Mouse (Mus musculus) intestine, embryonic 14.5 days (tissue): ENCODE measurements around the gene Ptprm. TPM values are rescaled to one million over a fixed set of nuclear protein-coding genes. Genes with fewer than 3 reads are reported as not detected.

Source experiments
- ATAC-seq: fragments of 200-750 bp; cut with Nextera tagmentation; replicated peaks from 2 replicates; pipeline ENCODE4 v1.8.0; 2017; ENCODE audit warnings: low read depth, moderate number of reproducible peaks, moderate TSS enrichment, moderate library complexity; ENCODE audit not compliant: low FRiP score, low TSS enrichment
- DNase-seq: peaks from one replicate; pipeline ENCODE4 v3.0.0-alpha.2; 2018; ENCODE audit warnings: low spot score
- H3K27ac ChIP-seq: fragments of 300-500 bp; sonication (generic); 2 replicates; pipeline ENCODE4 v1.5.1; 2014; ENCODE audit warnings: low read depth, mild to moderate bottlenecking, control low read depth
- H3K27me3 ChIP-seq: fragments of 300-500 bp; sonication (generic); replicated peaks from 2 replicates; pipeline ENCODE4 v1.6.1; 2014; ENCODE audit warnings: low read length, control low read depth; ENCODE audit not compliant: control insufficient read depth, insufficient read depth
- H3K36me3 ChIP-seq: fragments of 300-500 bp; sonication (generic); 2 replicates; pipeline ENCODE4 v1.6.1; 2014; ENCODE audit warnings: low read length, control low read depth; ENCODE audit not compliant: control insufficient read depth, insufficient read depth
- H3K4me1 ChIP-seq: fragments of 300-500 bp; sonication (generic); replicated peaks from 2 replicates; pipeline ENCODE4 v1.6.1; 2014; ENCODE audit warnings: low read length, control low read depth, mixed read lengths; ENCODE audit not compliant: control insufficient read depth, insufficient read depth
- H3K4me2 ChIP-seq: fragments of 300-500 bp; sonication (generic); 2 replicates; pipeline ENCODE4 v1.6.1; 2014; ENCODE audit warnings: low read length
- H3K4me3 ChIP-seq: fragments of 300-500 bp; sonication (generic); 2 replicates; pipeline ENCODE4 v1.5.1; 2014; ENCODE audit warnings: low read depth, low read length, control low read depth, mixed read lengths
- H3K9ac ChIP-seq: fragments of 300-500 bp; sonication (generic); 2 replicates; pipeline ENCODE4 v1.6.1; 2014; ENCODE audit warnings: mild to moderate bottlenecking, low read length
- H3K9me3 ChIP-seq: fragments of 300-500 bp; sonication (generic); 2 replicates; pipeline ENCODE4 v1.6.1; 2016; ENCODE audit warnings: low read length, control low read depth; ENCODE audit not compliant: control insufficient read depth
- WGBS: fragments of 180-500 bp; shearing (Covaris S2); extraction: QIAGEN DNeasy Blood & Tissue Kit; methylation state at CpG from one replicate; pipeline ENCODE4 v1.1.7; 2014; 5-methylcytosine and 5-hydroxymethylcytosine counted together
- polyA plus RNA-seq: library from polyadenylated mRNA; unstranded; fragments of >200 nt; fragmentation: Nextera tagmentation; extraction: Ambion mirVana; gene quantifications from 2 replicates; pipeline ENCODE4 v1.2.1, GENCODE M21; 2014

Gene Ptprm
- polyA plus RNA-seq, 1 experiment from 2014 or later: 15.9 TPM

- H3K27ac ChIP-seq: no peak overlapping the region
- H3K4me1 ChIP-seq: 0 out of 2 replicates have a peak, but pooled peaks cover 6% of the 10 kb centered on the region
- no peak for ATAC-seq
- H3K27me3 ChIP-seq: no peaks in the 10 kb centered on the region
- H3K9ac ChIP-seq: no peak overlapping the region
- no peaks in the 10 kb centered on the region for H3K9me3 ChIP-seq
- no peak overlapping the region for H3K4me3 ChIP-seq
- DNase-seq: no peak
- no peaks in the 10 kb centered on the region for H3K36me3 ChIP-seq
- WGBS: 57% methylated on average over 5 of the region's 5 CpGs
- H3K4me2 ChIP-seq: no peak overlapping the region
These were observed 145.7 kb downstream of the Ptprm start for GRCm38 (mm10) chr17:67208600-67208999.

DNA sequence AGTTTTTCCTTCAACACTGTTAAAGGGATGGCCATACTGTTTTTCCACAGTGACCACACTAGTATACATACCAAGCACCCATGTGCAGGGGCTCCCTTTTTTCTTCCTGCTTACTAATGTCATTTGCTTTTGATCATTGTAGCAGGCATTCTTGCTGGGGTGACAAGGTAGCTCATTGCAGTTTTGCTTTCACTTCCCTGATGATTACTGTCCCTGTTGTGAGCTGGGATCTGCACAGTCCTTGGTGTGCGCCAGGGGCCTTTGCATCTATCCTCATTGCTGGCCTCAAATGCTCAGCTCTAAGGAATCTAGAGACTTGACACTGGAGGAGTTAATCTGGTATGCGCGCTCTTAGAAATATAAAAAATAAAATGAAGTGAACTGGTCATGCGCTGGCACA, 147.3 kb downstream of the Ptprm start:
- Histone ChIP-seq H3K4me2 (no peak overlapping the region), H3K27ac (no peak overlapping the region), H3K36me3 (no peaks in the 10 kb centered on the region), H3K4me1 (0 out of 2 replicates have a peak, but pooled peaks cover 6% of the 10 kb centered on the region), H3K9ac (no peak overlapping the region), H3K9me3 (no peaks in the 10 kb centered on the region), H3K4me3 (no peak overlapping the region), H3K27me3 (no peaks in the 10 kb centered on the region)
- DNase-seq: no peak
- ATAC-seq: no peak
- WGBS: 97% methylated on average over 4 of the region's 4 CpGs

- H3K4me2 ChIP-seq: no peak overlapping the region
- ATAC-seq: no peak
- no peaks in the 10 kb centered on the region for H3K9me3 ChIP-seq
- WGBS: 62% methylated on average over 7 of the region's 7 CpGs
- no peak for DNase-seq
- H3K4me3 ChIP-seq: no peak overlapping the region
- H3K27ac ChIP-seq: no peak overlapping the region
- H3K9ac ChIP-seq: no peak overlapping the region
- H3K36me3 ChIP-seq: no peaks in the 10 kb centered on the region
- no peaks in the 10 kb centered on the region for H3K27me3 ChIP-seq
- H3K4me1 ChIP-seq: no peaks in the 10 kb centered on the region
These were observed 153.1 kb downstream of the Ptprm start for GRCm38 (mm10) chr17:67201151-67201550.

DNA sequence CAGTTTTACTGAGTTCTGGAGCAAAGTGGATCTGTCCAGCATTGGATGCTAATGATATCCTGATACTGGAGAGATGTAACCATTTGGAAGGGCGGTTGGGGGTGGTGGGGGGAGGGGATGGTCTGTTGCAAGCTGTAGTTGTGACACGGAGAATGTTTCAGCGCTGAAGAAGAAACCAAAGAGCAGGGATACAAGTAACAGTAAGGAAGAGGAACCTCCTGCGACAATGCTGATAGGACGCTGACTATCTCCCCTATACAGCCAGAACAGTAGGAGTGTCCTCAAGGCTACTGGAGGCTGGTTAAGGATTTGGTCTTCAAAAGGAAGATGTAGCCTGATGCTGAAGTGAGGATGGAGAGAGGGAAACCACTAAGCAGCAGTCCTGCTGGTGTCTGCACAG, 160.5 kb downstream of the Ptprm start:
- H3K9ac ChIP-seq: no peak overlapping the region
- no peaks in the 10 kb centered on the region for H3K4me1 ChIP-seq
- H3K36me3 ChIP-seq: no peaks in the 10 kb centered on the region
- H3K27ac ChIP-seq: no peak overlapping the region
- no peak for DNase-seq
- no peaks in the 10 kb centered on the region for H3K27me3 ChIP-seq
- H3K4me3 ChIP-seq: no peak overlapping the region
- H3K9me3 ChIP-seq: no peaks in the 10 kb centered on the region
- 57% methylated on average over 5 of the region's 5 CpGs for WGBS
- no peak for ATAC-seq
- H3K4me2 ChIP-seq: no peak overlapping the region

DNA sequence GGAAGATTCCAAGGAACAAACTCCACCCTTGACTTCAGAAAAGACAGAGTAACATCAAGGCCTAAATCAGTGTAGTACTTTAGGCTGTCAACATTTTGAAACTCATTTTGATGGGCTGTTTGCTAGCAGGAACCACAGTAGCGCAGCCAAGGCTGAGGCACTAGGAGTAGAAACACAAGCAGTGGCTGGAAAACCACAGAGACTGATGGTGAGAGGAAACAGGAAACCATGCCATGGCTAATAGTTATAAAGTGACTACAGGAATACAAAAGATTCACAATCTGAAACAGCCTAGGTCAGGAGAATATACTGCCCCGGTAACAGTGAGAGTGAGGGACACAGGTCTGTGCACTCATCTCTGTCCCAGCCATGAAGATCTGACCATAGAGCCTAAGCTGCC, 165.7 kb downstream of the Ptprm start:
- Histone ChIP-seq H3K4me1 (no peaks in the 10 kb centered on the region), H3K36me3 (no peaks in the 10 kb centered on the region), H3K27me3 (no peaks in the 10 kb centered on the region), H3K27ac (no peak overlapping the region), H3K9me3 (no peaks in the 10 kb centered on the region), H3K4me3 (no peak overlapping the region), H3K9ac (no peak overlapping the region), H3K4me2 (no peak overlapping the region)
- ATAC-seq (no peak), DNase-seq (no peak)
- WGBS: 86% methylated on average over 2 of the region's 2 CpGs

GRCm38 (mm10) chr17:67186879-67187278, 167.4 kb downstream of the Ptprm start:
- H3K4me1 ChIP-seq: no peaks in the 10 kb centered on the region
- H3K27ac ChIP-seq: no peak overlapping the region
- no peaks in the 10 kb centered on the region for H3K36me3 ChIP-seq
- H3K27me3 ChIP-seq: no peaks in the 10 kb centered on the region
- H3K9ac ChIP-seq: no peak overlapping the region
- WGBS: 67% methylated on average over 6 of the region's 6 CpGs
- ATAC-seq: no peak
- H3K4me3 ChIP-seq: no peak overlapping the region
- no peaks in the 10 kb centered on the region for H3K9me3 ChIP-seq
- no peak for DNase-seq
- no peak overlapping the region for H3K4me2 ChIP-seq

- no peaks in the 10 kb centered on the region for H3K4me1 ChIP-seq
- H3K9ac ChIP-seq: no peak overlapping the region
- H3K27me3 ChIP-seq: no peaks in the 10 kb centered on the region
- WGBS: 90% methylated on average over 6 of the region's 6 CpGs
- H3K4me2 ChIP-seq: no peak overlapping the region
- H3K36me3 ChIP-seq: no peaks in the 10 kb centered on the region
- ATAC-seq: no peak
- no peak overlapping the region for H3K4me3 ChIP-seq
- no peaks in the 10 kb centered on the region for H3K9me3 ChIP-seq
- no peak overlapping the region for H3K27ac ChIP-seq
- DNase-seq: no peak
These were observed 168.3 kb downstream of the Ptprm start for GRCm38 (mm10) chr17:67185942-67186341.

DNA sequence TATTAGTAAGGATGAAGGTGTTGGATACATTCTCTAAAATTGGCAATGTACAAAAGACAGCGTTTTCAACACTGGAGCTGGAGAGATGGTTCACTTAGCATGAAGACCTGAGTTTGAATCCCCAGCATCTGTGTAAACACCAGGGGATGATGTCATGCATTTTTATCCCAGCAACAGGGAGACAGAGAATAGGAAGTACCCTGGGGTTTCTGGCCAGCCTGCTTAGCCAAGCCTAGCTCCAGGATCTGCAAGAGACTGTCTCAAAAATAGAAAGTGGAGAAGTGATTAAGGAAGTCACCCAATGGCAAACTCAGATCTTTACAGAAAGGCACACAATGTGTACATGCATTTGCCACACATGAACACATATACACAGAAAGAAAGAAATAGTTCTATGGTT, 174.8 kb downstream of the Ptprm start:
- ATAC-seq (no peak), DNase-seq (no peak)
- Histone ChIP-seq H3K9ac (no peak overlapping the region), H3K4me3 (no peak overlapping the region), H3K27me3 (no peaks in the 10 kb centered on the region), H3K4me2 (no peak overlapping the region), H3K4me1 (no peaks in the 10 kb centered on the region), H3K36me3 (no peaks in the 10 kb centered on the region), H3K9me3 (no peaks in the 10 kb centered on the region; the same call in 1 of the 2 replicates), H3K27ac (no peak overlapping the region)
- 82% methylated on average over 1 of the region's 1 CpGs for whole genome bisulfite sequencing

DNA sequence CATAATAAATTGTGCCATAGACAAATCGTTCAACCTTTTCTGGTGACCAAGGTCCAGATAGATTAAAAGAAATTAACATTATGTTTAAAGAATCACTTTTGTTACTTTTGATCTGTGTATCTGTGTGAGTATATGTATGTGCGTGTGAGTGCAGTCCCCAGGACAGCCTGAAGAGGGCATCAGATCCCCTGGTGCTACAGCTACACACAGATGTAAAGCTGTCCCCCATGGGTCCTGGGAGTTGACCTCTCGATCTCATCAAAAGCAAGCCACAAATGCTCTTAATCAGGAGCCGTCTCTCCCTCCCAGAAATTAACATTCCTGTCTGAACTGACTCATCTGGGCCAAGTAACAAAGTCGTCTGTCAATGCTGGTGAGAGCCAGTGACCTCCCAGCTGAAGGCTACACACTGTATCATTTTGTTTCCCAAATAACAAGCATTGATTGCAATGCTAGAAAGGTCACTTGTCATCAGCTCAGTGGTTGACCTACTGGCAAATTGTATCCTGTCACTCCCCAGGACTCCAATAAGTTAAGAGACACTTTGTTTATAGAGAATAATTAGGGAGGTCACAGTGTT, 175.5 kb downstream of the Ptprm start:
- no peaks in the 10 kb centered on the region for H3K27me3 ChIP-seq
- H3K36me3 ChIP-seq: no peaks in the 10 kb centered on the region
- no peak for ATAC-seq
- no peak overlapping the region for H3K4me2 ChIP-seq
- H3K9ac ChIP-seq: no peak overlapping the region
- no peaks in the 10 kb centered on the region for H3K4me1 ChIP-seq
- H3K9me3 ChIP-seq: no peaks in the 10 kb centered on the region; the same call in 1 of the 2 replicates
- H3K27ac ChIP-seq: no peak overlapping the region
- 70% methylated on average over 5 of the region's 5 CpGs for WGBS
- H3K4me3 ChIP-seq: no peak overlapping the region
- no peak for DNase-seq
